Mouse (Mus musculus): ENCODE measurements around the gene Gpam. TPM values are rescaled to one million over a fixed set of nuclear protein-coding genes. Genes with fewer than 3 reads are reported as not detected.
A peak's percentile ranks its signal among the peaks of the same experiment; 100 is the strongest.

Gene Gpam
- total and polyA plus RNA-seq, 3 experiments = 8.8 to 12.5 (median 12.3) TPM

- no peak overlapping the region for H3K9ac ChIP-seq (ENCODE audit: insufficient read depth, low read depth)
- no peak overlapping the region for H3K27ac ChIP-seq (ENCODE audit: insufficient read depth, low read depth)
- TF ChIP-seq TBP (conservative IDR thresholded peaks at IDR 0.05; ENCODE audit: low read depth, low read length) (no peak), TCF12 (IDR thresholded peaks at IDR 0.05; ENCODE audit: low read depth, low read length) (no peak), UBTF (IDR thresholded peaks at IDR 0.05; ENCODE audit: low read depth, low read length) (no peak), POLR2AphosphoS2 (IDR thresholded peaks at IDR 0.05; ENCODE audit: low read depth, low read length) (no peak), RAD21 (IDR thresholded peaks at IDR 0.05; ENCODE audit: low read depth, low read length) (no peak), ETS1 (conservative IDR thresholded peaks at IDR 0.05; ENCODE audit: low read depth, low read length) (no peak), JUND (conservative IDR thresholded peaks at IDR 0.05; ENCODE audit: low read depth, low read length) (no peak), PAX5 (IDR thresholded peaks at IDR 0.05; ENCODE audit: low read length) (no peak), NELFE (IDR thresholded peaks at IDR 0.05; ENCODE audit: low read depth, low read length) (no peak), ZMIZ1 (IDR thresholded peaks at IDR 0.05; ENCODE audit: low read depth, low read length) (no peak)
- peaks cover 0 to 6% of the 10 kb centered on the region in 2 experiments for H3K36me3 ChIP-seq (replicated peaks in 1 of 2; ENCODE audit: control insufficient read depth in 1 of 2, insufficient read depth in 1 of 2, low read length in 1 of 2)
- DNase-seq (ENCODE audit: extremely low read depth) = no peak
- in situ Hi-C loops (cut with MboI; ENCODE audit: low pct_ligation_motif_present, low pct_unique_long_range_greater_than_20kb, low sequenced_read_pairs) (loop anchor here (10.0 kb wide), 1 partner anchor 137 kb away; no protein-coding TSS in a partner anchor), dilution Hi-C loops (cut with MboI; ENCODE audit: extremely low pct_ligation_motif_present, extremely low pct_unique_long_range_greater_than_20kb, low sequenced_read_pairs) (no loop called here)
- H3K4me3 ChIP-seq (replicated peaks in 1 of 3; ENCODE audit: low read depth in 2 of 3, low read length in 2 of 3, poor library complexity in 1 of 3) = peak overlapping the region in 2 of 3 experiments; percentile 27 to 28
- H3K79me2 ChIP-seq (replicated peaks; ENCODE audit: control insufficient read depth, extremely low read depth, insufficient read depth, poor library complexity, severe bottlenecking) = no peaks in the 10 kb centered on the region
- peaks cover 6 to 24% of the 10 kb centered on the region in 2 experiments; a peak in 3 of 4 replicates for H3K4me1 ChIP-seq (ENCODE audit: control insufficient read depth in 1 of 2, insufficient read depth in 2 of 2)
- peak overlapping the region; percentile 72 for H3K4me2 ChIP-seq (ENCODE audit: insufficient read depth, low read depth, poor library complexity, severe bottlenecking)
- no peaks in the 10 kb centered on the region for H3K27me3 ChIP-seq (replicated peaks)
- peaks cover 16% of the 10 kb centered on the region for H3K9me3 ChIP-seq (replicated peaks; ENCODE audit: low read length)
Observed at GRCm38 (mm10) chr19:55061447-55061901, 65.6 kb downstream of the Gpam start.

- peaks cover 0 to 3% of the 10 kb centered on the region in 2 experiments for H3K36me3 ChIP-seq (replicated peaks in 1 of 2; ENCODE audit: control insufficient read depth in 1 of 2, insufficient read depth in 1 of 2, low read length in 1 of 2)
- H3K4me1 ChIP-seq (ENCODE audit: control insufficient read depth in 1 of 2, insufficient read depth in 2 of 2) = peaks cover 6 to 24% of the 10 kb centered on the region in 2 experiments; a peak in 3 of 4 replicates
- in situ Hi-C loops (cut with MboI; ENCODE audit: low pct_ligation_motif_present, low pct_unique_long_range_greater_than_20kb, low sequenced_read_pairs) (loop anchor here (10.0 kb wide), 1 partner anchor 136 kb away; no protein-coding TSS in a partner anchor), dilution Hi-C loops (cut with MboI; ENCODE audit: extremely low pct_ligation_motif_present, extremely low pct_unique_long_range_greater_than_20kb, low sequenced_read_pairs) (no loop called here)
- no peak overlapping the region for H3K9ac ChIP-seq (ENCODE audit: insufficient read depth, low read depth)
- H3K79me2 ChIP-seq (replicated peaks; ENCODE audit: control insufficient read depth, extremely low read depth, insufficient read depth, poor library complexity, severe bottlenecking) = no peaks in the 10 kb centered on the region
- peak; percentile 73 for DNase-seq (ENCODE audit: extremely low read depth)
- H3K27ac ChIP-seq (ENCODE audit: insufficient read depth, low read depth) = no peak overlapping the region
- H3K9me3 ChIP-seq (replicated peaks; ENCODE audit: low read length) = peaks cover 16% of the 10 kb centered on the region
- TF ChIP-seq ELF1 (IDR thresholded peaks at IDR 0.05; ENCODE audit: low read depth, low read length) = no peak
- TF ChIP-seq SIN3A (IDR thresholded peaks at IDR 0.05; ENCODE audit: low read length) = no peak
- TF ChIP-seq PAX5 (IDR thresholded peaks at IDR 0.05; ENCODE audit: low read length) = no peak
- no peak for TF ChIP-seq MAX (IDR thresholded peaks at IDR 0.05; ENCODE audit: low read length)
- TF ChIP-seq JUN (IDR thresholded peaks at IDR 0.05; ENCODE audit: insufficient read depth, low read depth, low read length) = no peak
- peak; percentile 64 for TF ChIP-seq SMC3 (IDR thresholded peaks at IDR 0.05; ENCODE audit: low read depth, low read length)
- no peak for TF ChIP-seq ZKSCAN1 (IDR thresholded peaks at IDR 0.05; ENCODE audit: borderline replicate concordance, low read depth, low read length)
- no peak for TF ChIP-seq BHLHE40 (IDR thresholded peaks at IDR 0.05; ENCODE audit: low read depth, low read length)
- TF ChIP-seq ZNF384 (IDR thresholded peaks at IDR 0.05; ENCODE audit: low read depth, low read length) = no peak
- peak; percentile 70 to 82 for TF ChIP-seq CTCF (conservative IDR thresholded peaks at IDR 0.05 in 1 of 2, IDR thresholded peaks at IDR 0.05 in 1 of 2; ENCODE audit: low read depth in 2 of 2, low read length in 2 of 2)
- no peak for TF ChIP-seq CHD2 (IDR thresholded peaks at IDR 0.05; ENCODE audit: low read length)
- TF ChIP-seq RAD21 (IDR thresholded peaks at IDR 0.05; ENCODE audit: low read depth, low read length) = peak; percentile 80
- no peak for TF ChIP-seq NELFE (IDR thresholded peaks at IDR 0.05; ENCODE audit: low read depth, low read length)
- no peak for TF ChIP-seq HCFC1 (IDR thresholded peaks at IDR 0.05; ENCODE audit: low read depth, low read length)
- TF ChIP-seq ZMIZ1 (IDR thresholded peaks at IDR 0.05; ENCODE audit: low read depth, low read length) = no peak
- no peak overlapping the region for H3K4me3 ChIP-seq (replicated peaks in 1 of 3; ENCODE audit: low read depth in 2 of 3, low read length in 2 of 3, poor library complexity in 1 of 3)
- H3K27me3 ChIP-seq (replicated peaks) = no peaks in the 10 kb centered on the region
- H3K4me2 ChIP-seq (ENCODE audit: insufficient read depth, low read depth, poor library complexity, severe bottlenecking) = peak overlapping the region; percentile 72
Observed at GRCm38 (mm10) chr19:55060964-55061363, 66.1 kb downstream of the Gpam start.
